Mouse (Mus musculus) urinary bladder, postnatal 36 days (tissue): Measurements from ENCODE around the gene Dock4.
"Not testable (repeated sequence)": the region's sequence is repeated elsewhere in the genome, so short reads cannot be mapped to it uniquely, and the experiment has no call there.

Source experiments
- DNase-seq, 2 experiments: peaks; one replicate each; pipeline ENCODE4 v3.0.0; 2022; ENCODE audit warnings: low spot score in 2 of 2, mixed read lengths in 1 of 2

Gene Dock4

GRCm38 (mm10) chr12:40824251-40824650 is 378.5 kb downstream of the Dock4 start:
- DNase-seq, result no peak

DNA sequence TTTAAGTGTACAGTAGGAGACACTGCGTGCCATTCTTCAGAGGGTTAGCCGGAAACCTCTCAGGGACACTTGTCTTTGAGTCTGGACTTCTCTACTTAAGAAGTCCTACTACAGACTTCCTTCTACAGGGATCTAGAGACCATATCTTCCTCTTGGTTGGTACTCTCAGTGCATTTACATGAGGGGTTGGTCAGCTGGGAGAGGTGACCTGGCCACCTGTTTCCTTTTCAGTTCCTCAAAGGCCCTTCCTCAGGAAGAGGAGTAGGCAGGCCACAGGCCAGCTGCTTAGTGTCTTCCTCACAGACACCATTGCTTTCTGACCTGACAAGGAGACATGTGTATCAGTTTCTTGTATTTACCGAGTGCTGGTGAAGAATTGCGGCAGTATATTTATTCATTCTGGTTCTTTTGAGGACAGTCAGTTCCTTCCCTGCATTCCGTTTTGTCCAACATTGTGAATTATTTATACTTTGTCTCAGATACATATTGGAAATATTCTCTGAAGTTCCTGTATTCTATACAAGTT is 380.2 kb downstream of the Dock4 start:
- no peak for DNase-seq

DNA sequence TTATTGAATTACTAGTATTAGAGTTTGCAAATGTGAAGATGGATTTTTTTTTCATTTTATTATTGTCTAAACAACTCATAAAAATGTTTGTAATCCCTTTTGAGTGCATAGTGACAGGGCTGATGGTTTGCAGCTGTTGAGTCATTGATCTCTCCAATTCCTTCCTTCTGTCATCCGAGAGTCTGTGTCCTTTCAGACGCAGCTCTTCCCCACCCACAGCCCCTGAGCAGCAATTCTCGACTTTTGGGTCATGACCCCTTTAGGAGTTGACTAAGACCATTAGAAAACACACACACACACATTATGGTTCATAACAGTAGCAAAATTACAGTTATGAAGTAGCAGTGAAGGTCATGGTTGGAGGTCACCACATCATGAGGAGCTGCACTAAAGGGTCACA is 380.7 kb downstream of the Dock4 start:
- DNase-seq, result no peak

- no peak for DNase-seq
Measured at GRCm38 (mm10) chr12:40828025-40828424, 382.3 kb downstream of the Dock4 start.

GRCm38 (mm10) chr12:40829269-40829668 is 383.5 kb downstream of the Dock4 start:
- DNase-seq, result no peak

DNA sequence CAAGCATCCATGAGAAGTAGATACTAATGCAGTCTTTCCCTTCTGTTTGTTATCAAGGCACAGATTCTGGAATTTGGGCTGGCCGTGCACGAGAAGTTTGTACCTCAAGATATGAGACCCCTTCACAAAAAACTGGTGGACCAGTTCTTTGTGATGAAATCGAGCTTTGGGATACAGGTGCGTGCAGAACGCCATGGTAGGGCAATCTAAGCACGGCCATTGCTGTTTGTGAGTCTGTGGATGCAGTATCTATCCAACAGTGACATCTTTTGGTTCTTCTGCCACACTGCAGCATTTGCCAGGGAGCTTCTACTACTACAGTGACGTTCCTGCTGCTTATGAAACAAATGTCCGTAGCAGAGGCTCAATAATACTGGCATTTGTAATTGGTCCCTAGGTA is 386.4 kb downstream of the Dock4 start:
- DNase-seq, result no peak

- DNase-seq, result no peak
Measured at GRCm38 (mm10) chr12:40836924-40837323, 391.2 kb downstream of the Dock4 start.

- DNase-seq, result peak; percentile 33 to 50
Measured at GRCm38 (mm10) chr12:40837597-40838337, 392.0 kb downstream of the Dock4 start.

GRCm38 (mm10) chr12:40838338-40838695 is 392.6 kb downstream of the Dock4 start:
- DNase-seq, result no peak

DNA sequence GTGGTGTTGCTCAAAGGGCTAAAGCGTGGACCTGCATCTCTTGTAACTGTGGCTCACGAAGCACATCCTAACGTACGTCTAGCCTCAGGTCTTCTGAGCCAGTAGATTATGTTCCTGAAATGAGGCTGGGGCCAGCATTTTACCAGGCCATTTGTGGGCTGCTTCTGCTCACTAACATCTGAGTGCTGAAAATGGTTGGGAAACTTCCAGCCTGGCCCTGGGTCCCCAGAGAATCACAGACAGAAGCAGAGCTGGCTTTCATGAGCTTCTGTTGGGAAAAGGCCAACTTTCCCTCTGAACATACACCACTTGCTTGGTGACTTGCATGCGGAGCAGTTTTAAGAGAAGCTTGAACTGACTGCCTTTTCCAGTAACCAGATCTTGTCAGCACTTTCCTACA is 393.2 kb downstream of the Dock4 start:
- peak in 1 of 2 experiments; percentile 29 for DNase-seq

GRCm38 (mm10) chr12:40839817-40840216 is 394.1 kb downstream of the Dock4 start:
- no peak for DNase-seq

DNA sequence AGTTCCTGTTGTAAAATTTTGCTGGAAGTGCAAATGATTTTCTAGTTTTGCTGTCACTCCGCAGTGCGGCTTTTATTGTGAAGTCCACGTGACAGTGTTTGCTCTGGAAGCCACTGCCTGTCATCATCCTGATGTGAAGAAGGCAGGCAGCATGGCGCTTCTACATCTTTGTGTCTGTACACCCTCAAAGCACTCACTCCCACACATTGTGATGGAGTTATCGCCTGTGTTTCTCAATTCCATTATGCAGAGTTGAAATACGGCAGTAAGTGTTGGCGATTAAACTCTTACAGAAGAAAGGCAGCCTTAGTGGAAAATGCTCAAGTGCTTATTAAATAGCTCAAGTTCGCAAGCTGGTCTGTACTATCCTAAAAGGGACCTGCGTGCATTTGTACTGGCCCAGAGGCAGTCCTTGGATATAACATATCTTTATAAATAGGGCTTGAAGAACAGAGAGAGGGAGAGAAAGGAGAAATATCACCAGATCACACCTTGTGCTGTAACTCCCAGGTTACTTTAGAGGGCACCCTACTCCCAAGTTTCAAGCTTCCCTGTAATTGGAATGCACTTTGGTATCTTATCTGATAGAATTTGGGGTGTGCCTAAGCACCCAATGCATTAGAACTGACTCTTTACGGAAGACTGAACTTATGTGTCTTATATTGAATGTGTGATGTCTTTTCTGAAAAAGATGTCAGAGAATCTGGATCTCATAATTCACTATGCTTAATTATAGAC is 396.7 kb downstream of the Dock4 start:
- no peak for DNase-seq

GRCm38 (mm10) chr12:40842991-40843390 is 397.2 kb downstream of the Dock4 start:
- DNase-seq, result no peak

- DNase-seq, result no peak
Measured at GRCm38 (mm10) chr12:40843474-40844080, 397.8 kb downstream of the Dock4 start.

DNA sequence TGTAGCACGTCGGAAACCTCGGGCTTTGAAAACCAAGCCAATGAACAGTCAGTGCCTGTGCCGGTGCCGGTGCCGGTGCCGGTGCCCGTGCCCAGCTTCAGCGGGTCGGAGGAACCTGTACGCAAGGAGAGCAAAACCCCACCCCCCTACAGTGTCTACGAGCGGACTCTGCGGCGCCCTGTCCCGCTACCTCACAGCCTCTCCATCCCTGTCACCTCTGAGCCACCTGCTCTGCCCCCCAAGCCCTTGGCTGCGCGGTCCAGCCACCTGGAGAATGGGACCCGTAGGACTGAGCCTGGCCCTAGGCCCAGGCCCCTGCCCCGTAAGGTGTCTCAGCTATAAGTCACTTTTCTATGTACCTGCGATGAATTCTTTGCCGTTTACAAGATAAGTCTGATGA is 398.6 kb downstream of the Dock4 start:
- no peak for DNase-seq

- DNase-seq, result no peak
Measured at GRCm38 (mm10) chr12:40854705-40855367, 409.1 kb downstream of the Dock4 start.

GRCm38 (mm10) chr12:40857466-40857865 is 411.7 kb downstream of the Dock4 start:
- DNase-seq, result no peak

DNA sequence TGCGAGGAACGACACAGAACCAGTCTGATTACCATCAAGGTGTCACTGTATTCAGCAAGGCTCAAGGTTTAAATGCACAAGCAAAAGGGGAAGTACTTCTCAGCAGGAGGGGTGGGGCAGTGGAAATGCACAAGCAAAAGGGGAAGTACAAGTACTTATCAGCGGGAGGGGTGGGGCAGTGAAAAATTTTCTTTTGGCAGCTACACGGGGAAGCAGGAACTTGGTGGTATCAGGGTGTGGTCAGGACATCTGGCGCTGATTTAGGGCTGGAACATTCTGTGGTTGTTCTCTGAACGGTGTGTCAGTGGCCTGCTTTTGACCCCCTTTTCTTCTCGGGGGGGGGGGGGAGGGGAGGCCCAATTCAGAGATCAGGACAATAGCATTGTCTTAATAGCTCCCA is 413.0 kb downstream of the Dock4 start:
- not testable (repeated sequence) for DNase-seq

GRCm38 (mm10) chr12:40870387-40870786 is 424.6 kb downstream of the Dock4 start:
- no peak for DNase-seq

- DNase-seq, result no peak
Measured at GRCm38 (mm10) chr12:40872716-40873115, 427.0 kb downstream of the Dock4 start.

GRCm38 (mm10) chr12:40873267-40873666 is 427.5 kb downstream of the Dock4 start:
- not testable (repeated sequence) for DNase-seq

DNA sequence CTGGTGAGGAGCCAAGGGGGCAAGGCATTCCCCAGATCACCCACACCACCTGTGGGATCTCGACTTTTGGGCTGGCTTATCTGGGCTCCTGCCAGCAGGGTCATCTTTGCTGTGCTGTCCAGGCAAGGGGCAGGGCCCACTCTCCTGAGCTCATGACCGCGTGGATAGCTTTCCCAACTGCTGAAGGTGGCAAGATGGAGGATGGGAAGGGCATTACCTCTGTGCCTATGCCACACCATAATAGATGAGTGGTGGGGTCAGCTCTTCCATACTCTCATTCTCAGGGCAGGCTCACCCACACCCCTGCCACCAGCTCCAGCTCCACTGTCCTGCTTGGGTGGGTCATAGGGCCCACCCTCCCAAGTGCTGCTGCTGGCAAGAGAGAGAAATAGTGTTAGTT is 439.2 kb downstream of the Dock4 start:
- DNase-seq, result no peak
